Mouse (Mus musculus) lung, adult 2 months (tissue): ENCODE results near the gene Basp1.

Experiments used
- CTCF ChIP-seq: fragments of 200-500 bp; IDR thresholded peaks from 2 replicates; pipeline ENCODE4 v1.5.1; 2011; ENCODE audit warnings: mild to moderate bottlenecking, low read length, control low read depth; ENCODE audit not compliant: insufficient read depth
- POLR2A ChIP-seq: fragments of 200-500 bp; IDR thresholded peaks from 2 replicates; pipeline ENCODE4 v1.6.1; 2011; ENCODE audit warnings: low read depth, mild to moderate bottlenecking, control low read depth, low read length, borderline replicate concordance; ENCODE audit errors: extremely low read depth

GRCm38 (mm10) chr15:25395912-25396590 lies 17.5 kb downstream of the Basp1 start:
- TF ChIP-seq CTCF: no peak
- TF ChIP-seq POLR2A: no peak
